Mouse (Mus musculus) liver, embryonic 14.5 days (tissue): Measurements from ENCODE around the gene Ppm1j.

Experiments used
- CTCF ChIP-seq: IDR thresholded peaks from 2 replicates; pipeline ENCODE4 v1.5.1; 2016; ENCODE audit warnings: antibody characterized with exemption, low read depth, control low read depth
- EP300 ChIP-seq: IDR thresholded peaks from 2 replicates; pipeline ENCODE4 v1.6.1; 2016; ENCODE audit warnings: antibody characterized with exemption, low read depth

GRCm38 (mm10) chr3:104781471-104781903 is 631 bp downstream of the Ppm1j start, which contains the start of gene Fam19a3:
- TF ChIP-seq CTCF (no peak), EP300 (no peak)
